Mouse (Mus musculus): ENCODE data around the gene Dlg2. TPM values are rescaled to one million over a fixed set of nuclear protein-coding genes. Genes with fewer than 3 reads are reported as not detected.

Dlg2 gene
- total RNA-seq, 2 experiments from 2014 or later, result 0.25 to 0.54 TPM

- ATAC-seq (replicated peaks; ENCODE audit: poor library complexity), result no peak
These were observed 1239.3 kb downstream of the Dlg2 start for GRCm38 (mm10) chr7:91715776-91716175.

DNA sequence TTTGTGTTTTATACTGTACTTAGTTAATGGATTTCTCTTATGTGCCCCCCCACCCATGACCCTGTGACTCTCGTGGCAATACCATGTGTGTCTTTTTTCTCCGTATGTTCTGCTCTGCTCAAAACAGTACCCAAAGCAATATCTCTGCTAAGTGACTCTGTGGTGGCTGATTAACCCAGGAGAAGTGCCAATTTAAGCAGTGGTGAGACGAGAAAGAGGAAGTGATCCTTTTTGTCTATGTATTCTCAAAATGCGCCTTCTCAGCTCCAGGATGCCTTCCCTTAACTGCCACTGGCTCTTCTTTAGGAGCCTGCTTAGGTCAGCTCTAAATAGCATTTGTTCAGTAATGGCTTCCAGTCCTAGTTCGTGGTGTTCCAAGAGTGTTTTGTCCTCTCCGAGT, 1240.2 kb downstream of the Dlg2 start:
- peak; percentile 100 for ATAC-seq (replicated peaks; ENCODE audit: poor library complexity)

GRCm38 (mm10) chr7:91720318-91720717, 1243.8 kb downstream of the Dlg2 start:
- ATAC-seq (replicated peaks; ENCODE audit: poor library complexity), result no peak

GRCm38 (mm10) chr7:91724397-91724796, 1247.9 kb downstream of the Dlg2 start:
- no peak for ATAC-seq (replicated peaks; ENCODE audit: poor library complexity)

DNA sequence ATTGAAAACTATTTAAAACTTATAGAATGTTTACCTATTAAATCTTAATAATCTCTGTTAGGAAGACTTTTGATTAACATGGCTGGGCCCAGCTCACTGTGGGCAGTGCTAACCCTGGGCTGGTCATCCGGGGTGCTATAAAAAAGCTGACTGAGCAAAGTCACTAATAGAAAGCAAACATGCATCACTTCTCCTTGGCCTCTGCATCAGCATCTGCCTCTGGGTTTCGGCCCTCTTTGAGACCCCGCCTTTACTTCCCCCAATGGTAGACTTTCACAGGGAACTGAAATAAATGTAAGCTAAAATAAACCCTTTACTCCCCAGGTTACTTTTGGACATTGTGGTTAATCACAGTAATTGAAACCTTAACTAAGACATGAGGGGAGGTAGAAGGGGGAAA, 1264.3 kb downstream of the Dlg2 start:
- no peak for ATAC-seq (replicated peaks; ENCODE audit: poor library complexity)

- no peak for ATAC-seq (replicated peaks; ENCODE audit: poor library complexity)
These were observed 1276.8 kb downstream of the Dlg2 start for GRCm38 (mm10) chr7:91753151-91753861.

DNA sequence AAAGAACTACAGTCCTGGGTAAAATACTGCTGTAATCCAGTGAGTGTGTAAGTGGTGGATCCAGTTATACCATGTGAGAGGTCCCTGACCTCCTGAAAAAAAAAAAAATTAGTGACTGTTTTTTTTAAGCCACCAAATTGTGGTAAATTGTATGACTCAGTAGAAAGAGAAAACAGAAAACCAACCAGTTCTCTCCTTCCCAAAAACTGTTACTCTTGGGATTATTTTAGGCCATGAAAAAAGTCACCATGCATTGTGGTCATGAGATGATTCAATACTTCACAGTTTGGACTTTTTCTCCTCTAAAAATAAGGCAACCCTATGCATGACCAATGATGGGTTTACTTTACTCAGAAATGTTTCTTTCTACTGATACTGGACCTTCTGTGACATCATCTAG, 1291.2 kb downstream of the Dlg2 start:
- no peak for ATAC-seq (replicated peaks; ENCODE audit: poor library complexity)

DNA sequence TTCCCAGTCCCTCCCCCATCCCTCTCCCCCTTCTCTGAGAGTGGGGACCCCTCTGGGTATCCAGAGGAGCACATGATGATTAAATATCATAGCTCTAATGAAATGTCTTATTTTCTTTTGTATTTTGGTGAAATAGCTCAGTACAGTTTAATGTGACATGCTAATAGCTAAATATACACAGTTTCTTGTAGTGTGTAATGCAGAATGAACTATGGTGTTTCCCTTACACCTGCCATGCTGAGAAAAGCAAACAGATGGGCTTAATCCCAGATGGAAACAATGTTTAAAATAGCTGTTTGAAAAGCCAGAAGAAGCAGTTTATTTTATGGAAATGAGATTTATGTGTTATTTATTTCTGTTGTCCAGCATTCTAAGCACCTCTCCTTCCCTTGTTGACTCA, 1302.2 kb downstream of the Dlg2 start:
- no peak for ATAC-seq (replicated peaks; ENCODE audit: poor library complexity)

DNA sequence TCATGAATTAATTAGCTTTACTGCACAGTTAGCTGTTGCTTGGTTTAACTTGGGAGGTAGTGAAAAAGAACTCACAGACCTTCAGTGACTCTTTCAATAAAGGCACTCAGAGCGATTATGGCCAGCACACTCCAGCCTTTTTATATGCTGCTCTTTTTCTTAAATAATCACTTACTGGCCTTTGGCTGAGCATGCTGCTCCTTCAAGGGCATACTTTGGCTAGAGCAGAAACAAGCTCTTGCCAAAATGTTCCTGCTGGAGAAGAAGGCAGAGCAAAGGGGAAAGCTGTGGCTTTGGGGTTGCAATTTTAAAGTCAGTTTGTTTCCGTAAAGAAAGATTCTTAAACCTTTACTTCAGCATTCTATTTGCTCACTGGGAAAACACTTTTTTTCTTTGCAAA, 1308.1 kb downstream of the Dlg2 start:
- ATAC-seq (replicated peaks; ENCODE audit: poor library complexity), result no peak

DNA sequence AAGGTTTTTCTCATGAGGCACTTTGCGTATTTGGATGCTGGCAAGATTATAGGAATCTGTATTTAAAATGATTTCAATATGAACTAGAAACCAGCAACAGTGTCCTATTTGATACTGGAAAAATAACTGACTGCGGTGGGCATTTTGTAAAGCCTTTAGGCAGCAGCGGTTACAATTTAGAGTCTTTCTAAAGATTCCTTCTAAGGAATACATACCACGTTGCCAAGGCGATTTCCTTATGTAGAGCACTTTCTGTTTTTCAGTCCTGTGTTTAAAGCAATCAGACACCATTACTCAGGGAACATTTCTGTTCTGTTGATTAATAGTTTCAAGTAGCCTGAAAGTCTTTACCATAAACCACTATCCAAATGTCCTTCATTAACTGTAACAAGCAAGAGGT, 1309.0 kb downstream of the Dlg2 start:
- no peak for ATAC-seq (replicated peaks; ENCODE audit: poor library complexity)

DNA sequence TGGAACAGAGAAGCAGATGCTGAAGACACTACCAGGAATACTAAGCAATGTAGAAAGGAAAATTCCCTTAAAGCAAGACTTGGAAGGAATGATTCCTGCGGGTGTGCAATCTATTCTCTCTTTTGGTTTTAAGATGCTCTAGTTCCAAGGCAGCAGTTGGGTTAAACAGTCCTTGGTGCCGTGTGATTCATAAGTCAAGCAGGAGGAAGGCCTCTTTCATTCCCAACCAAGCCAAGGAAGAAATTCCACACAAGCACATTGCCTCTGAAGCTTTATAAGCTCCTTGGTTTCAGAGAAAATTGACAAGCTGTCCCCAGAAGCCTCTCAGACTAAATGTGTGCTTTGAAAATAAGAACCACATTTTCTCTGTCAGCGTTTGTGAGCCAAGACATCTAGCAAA, 1309.4 kb downstream of the Dlg2 start:
- ATAC-seq (replicated peaks; ENCODE audit: poor library complexity), result no peak

- no peak for ATAC-seq (replicated peaks; ENCODE audit: poor library complexity)
These were observed 1314.6 kb downstream of the Dlg2 start for GRCm38 (mm10) chr7:91790949-91791564.

DNA sequence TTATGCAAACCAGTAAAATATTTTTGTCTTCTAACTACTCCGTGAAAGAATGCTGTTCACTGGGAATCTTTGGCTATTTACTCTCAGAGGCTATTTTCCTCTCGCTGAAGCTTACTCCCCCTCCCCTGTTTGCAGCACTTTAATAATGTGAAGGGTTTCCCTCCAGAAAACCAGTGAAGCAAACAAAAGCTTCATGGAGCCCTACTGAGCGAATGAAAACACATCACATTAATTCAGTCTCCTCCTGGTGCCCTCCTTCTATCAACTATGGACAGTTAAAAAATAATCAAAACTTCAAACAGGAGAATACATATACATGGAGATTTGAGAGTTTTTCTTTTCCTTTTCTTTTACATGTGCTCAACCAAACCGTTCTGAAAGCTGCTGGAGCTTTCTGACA, 1330.2 kb downstream of the Dlg2 start:
- no peak for ATAC-seq (replicated peaks; ENCODE audit: poor library complexity)

GRCm38 (mm10) chr7:91810774-91811173, 1334.3 kb downstream of the Dlg2 start:
- no peak for ATAC-seq (replicated peaks; ENCODE audit: poor library complexity)

GRCm38 (mm10) chr7:91818004-91818403, 1341.5 kb downstream of the Dlg2 start:
- ATAC-seq (replicated peaks; ENCODE audit: poor library complexity), result no peak

DNA sequence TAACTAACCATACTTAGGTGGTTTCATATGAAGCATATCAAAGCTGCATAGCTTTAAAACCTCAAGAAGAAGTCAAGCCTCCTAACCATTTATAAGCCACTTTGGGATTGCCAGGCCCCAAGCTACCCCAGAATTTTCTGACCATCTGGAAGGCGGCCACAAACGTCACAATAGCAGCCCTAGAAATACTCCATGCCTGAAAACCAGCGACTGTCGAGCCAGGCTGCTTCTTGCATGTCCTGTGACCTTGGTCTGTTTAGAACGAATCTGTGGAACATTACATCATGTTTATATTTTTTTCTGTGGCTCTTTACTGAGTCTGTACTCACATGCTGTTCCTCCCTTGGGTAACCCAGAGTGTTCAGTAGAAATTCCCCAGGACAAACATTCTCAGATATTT, 1355.7 kb downstream of the Dlg2 start:
- ATAC-seq (replicated peaks; ENCODE audit: poor library complexity), result no peak

DNA sequence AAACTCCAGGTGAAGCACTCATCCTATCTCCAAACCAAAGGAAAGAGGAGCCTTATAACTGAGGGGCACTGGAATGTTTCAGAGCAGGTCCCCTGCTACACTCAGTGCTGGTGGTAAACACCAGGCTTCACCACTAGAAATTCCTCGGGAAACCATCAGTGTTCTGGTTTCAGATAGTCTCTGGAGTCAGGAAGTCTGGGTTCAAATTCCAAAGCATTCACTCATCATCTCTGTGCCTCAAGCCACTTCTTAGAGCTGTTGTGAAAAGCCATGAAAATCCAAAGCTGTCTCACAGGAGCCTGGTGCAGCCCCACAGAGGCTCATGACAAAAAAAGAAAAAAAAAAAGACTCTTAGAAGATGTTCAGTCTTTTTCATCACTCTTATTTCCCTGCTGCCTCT, 1369.3 kb downstream of the Dlg2 start:
- no peak for ATAC-seq (replicated peaks; ENCODE audit: poor library complexity)

DNA sequence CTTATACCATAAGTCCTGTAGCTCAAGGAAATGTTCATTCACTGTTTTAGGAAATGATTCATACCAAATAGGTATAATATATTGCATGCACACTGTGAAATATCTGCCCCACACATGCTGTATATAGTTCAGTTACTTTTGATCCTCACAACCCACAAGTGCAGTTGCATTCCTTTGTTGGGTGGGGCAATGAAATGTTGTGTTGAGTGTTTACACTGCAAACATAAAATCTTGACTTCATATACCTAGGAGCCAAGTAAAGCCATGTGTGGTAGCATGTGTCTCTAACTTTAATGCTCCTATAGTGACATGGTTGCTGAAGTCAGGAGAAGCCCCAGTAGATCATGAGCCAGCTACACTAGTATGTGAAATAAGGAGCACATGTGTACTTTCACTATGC, 1372.9 kb downstream of the Dlg2 start:
- no peak for ATAC-seq (replicated peaks; ENCODE audit: poor library complexity)

DNA sequence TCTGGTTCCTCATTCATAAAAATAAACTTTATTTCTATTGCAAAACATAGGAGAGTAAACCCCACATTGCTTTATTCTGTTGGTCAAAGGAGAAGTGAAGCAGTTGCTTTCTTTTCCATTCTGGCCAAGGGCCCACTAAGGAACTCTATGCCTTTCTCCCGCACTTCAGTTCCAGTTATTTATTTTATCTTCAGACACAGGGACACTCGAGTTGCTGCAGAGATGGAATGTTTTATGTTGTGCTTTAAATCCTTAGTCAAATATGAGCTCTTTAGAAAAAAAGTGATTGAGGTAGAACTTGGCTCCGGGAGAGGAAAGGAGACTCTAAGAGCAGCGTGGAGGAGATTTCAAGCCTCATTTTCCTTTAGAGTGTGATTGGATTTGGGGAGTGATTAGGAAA, 1377.2 kb downstream of the Dlg2 start:
- ATAC-seq (replicated peaks; ENCODE audit: poor library complexity), result peak; percentile 29; the same call in 1 of the 2 replicates

DNA sequence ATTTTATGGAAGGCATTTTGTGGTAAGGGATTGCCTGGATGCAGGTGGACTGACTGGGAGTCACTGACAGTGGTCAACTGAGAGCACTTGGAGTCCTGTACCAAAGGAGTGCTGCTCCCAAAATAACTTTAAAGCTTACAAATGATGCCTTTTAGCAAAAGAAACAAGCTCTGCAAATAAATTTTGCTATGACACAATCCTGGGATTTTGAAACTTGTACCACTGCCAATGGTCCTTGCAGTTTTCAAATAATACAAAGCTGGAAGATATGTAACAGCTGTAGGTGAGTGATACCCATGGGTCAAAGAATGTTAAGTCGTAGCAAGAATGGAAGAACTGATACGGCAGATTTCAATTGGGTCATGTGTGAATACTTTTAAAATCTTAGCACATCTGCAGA, 1380.5 kb downstream of the Dlg2 start:
- no peak for ATAC-seq (replicated peaks; ENCODE audit: poor library complexity)

GRCm38 (mm10) chr7:91862806-91863531, 1386.5 kb downstream of the Dlg2 start:
- no peak for ATAC-seq (replicated peaks; ENCODE audit: poor library complexity)

DNA sequence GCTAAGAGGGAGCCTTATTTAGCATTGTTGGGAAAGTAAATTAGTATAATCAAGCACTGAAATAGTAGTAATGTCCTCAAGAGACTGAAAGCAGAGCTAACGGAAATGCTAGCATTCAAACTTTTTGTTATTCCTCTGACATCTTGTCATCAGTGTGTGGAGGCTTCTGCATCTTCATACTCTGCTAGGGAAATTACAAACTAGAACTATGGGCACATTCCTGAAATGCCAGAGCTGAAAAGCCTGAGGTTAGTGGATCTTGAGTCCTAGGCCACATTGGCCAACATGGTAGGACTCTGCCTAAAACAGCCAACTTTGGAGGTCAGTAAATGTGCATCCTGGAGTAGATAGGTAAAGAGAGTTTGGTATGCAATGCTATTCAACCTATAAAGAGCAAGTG, 1392.4 kb downstream of the Dlg2 start:
- no peak for ATAC-seq (replicated peaks; ENCODE audit: poor library complexity)
